Mouse (Mus musculus): ENCODE data around the gene Zfp322a.

Gene Zfp322a

GRCm38 (mm10) chr13:23312909-23313669 is 55.9 kb downstream of the Zfp322a start:
- DNase-seq: peak in 1 of 2 experiments; percentile 10

GRCm38 (mm10) chr13:23310036-23310435 is 59.0 kb downstream of the Zfp322a start:
- peak in 1 of 2 experiments; percentile 3 for DNase-seq

GRCm38 (mm10) chr13:23309495-23310011 is 59.5 kb downstream of the Zfp322a start:
- DNase-seq: peak; percentile 22 to 31

- DNase-seq: peak in 1 of 2 experiments; percentile 22
These were observed 60.2 kb downstream of the Zfp322a start for GRCm38 (mm10) chr13:23308639-23309307.

- DNase-seq: peak; percentile 22 to 30
These were observed 61.8 kb downstream of the Zfp322a start for GRCm38 (mm10) chr13:23307069-23307814.

- no peak for DNase-seq
These were observed 62.3 kb downstream of the Zfp322a start for GRCm38 (mm10) chr13:23306707-23307068.
